Mouse (Mus musculus) lung, embryonic 14.5 days (tissue): ENCODE measurements around the gene 4930544D05Rik. TPM values are rescaled to one million over a fixed set of nuclear protein-coding genes. Genes with fewer than 3 reads are reported as not detected.

Experiments used
- ATAC-seq: fragments of 200-750 bp; cut with Nextera tagmentation; 2 replicates; pipeline ENCODE4 v1.8.0; 2017; ENCODE audit warnings: mild to moderate bottlenecking, moderate TSS enrichment, moderate library complexity; ENCODE audit not compliant: insufficient read depth
- DNase-seq: peaks from one replicate; pipeline ENCODE4 v3.0.0-alpha.2; 2015
- H3K27ac ChIP-seq: fragments of 300-500 bp; sonication (generic); 2 replicates; pipeline ENCODE4 v1.5.1; 2014; ENCODE audit warnings: low read depth, mild to moderate bottlenecking, moderate library complexity
- H3K27me3 ChIP-seq: fragments of 300-500 bp; sonication (generic); 2 replicates; pipeline ENCODE4 v1.6.1; 2014; ENCODE audit warnings: low read length, control low read depth; ENCODE audit not compliant: insufficient read depth
- H3K36me3 ChIP-seq: fragments of 300-500 bp; sonication (generic); 2 replicates; pipeline ENCODE4 v1.6.1; 2014; ENCODE audit warnings: control low read depth; ENCODE audit not compliant: insufficient read depth
- H3K4me1 ChIP-seq: fragments of 300-500 bp; sonication (generic); 2 replicates; pipeline ENCODE4 v1.6.1; 2014; ENCODE audit warnings: antibody characterized with exemption, control low read depth; ENCODE audit not compliant: insufficient read depth
- H3K4me2 ChIP-seq: fragments of 300-500 bp; sonication (generic); 2 replicates; pipeline ENCODE4 v1.6.1; 2014; ENCODE audit warnings: mild to moderate bottlenecking
- H3K4me3 ChIP-seq: fragments of 300-500 bp; sonication (generic); 2 replicates; pipeline ENCODE4 v1.5.1; 2014; ENCODE audit warnings: low read depth, low read length
- H3K9ac ChIP-seq: fragments of 300-500 bp; sonication (generic); 2 replicates; pipeline ENCODE4 v1.6.1; 2014
- H3K9me3 ChIP-seq: fragments of 300-500 bp; sonication (generic); 2 replicates; pipeline ENCODE4 v1.6.1; 2016; ENCODE audit warnings: low read depth, low read length, control low read depth
- CTCF ChIP-seq: IDR thresholded peaks from 2 replicates; pipeline ENCODE4 v1.5.1; 2016; ENCODE audit warnings: antibody characterized with exemption, low read depth
- WGBS: fragments of 180-500 bp; shearing (Covaris S2); extraction: QIAGEN DNeasy Blood & Tissue Kit; methylation state at CpG from one replicate; pipeline ENCODE4 v1.1.7; 2014; 5-methylcytosine and 5-hydroxymethylcytosine counted together
- polyA plus RNA-seq: library from polyadenylated mRNA; unstranded; fragments of >200 nt; fragmentation: Nextera tagmentation; extraction: Ambion mirVana; gene quantifications from 2 replicates; pipeline ENCODE4 v1.2.1, GENCODE M21; 2014

Gene 4930544D05Rik
- polyA plus RNA-seq, 1 experiment from 2014 or later: not detected

DNA sequence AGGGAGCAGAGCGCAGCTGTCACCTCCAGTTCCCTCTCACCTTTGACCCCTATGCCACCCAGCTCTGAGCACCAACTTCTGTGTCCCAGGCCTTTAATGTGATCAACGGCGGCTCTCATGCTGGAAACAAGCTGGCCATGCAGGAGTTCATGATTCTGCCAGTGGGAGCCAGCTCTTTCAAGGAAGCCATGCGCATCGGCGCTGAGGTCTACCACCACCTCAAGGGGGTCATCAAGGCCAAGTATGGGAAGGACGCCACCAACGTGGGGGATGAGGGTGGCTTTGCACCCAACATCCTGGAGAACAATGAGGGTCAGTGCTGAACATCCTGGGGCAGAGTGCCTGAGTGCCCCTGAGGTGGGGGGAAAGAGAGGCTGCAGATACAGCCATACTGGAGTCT is 44.9 kb downstream of the 4930544D05Rik start:
- ATAC-seq: no peak
- H3K9ac ChIP-seq: no peak overlapping the region

GRCm38 (mm10) chr11:70663101-70663500 is 47.5 kb downstream of the 4930544D05Rik start:
- no peak overlapping the region for H3K4me3 ChIP-seq
- H3K27ac ChIP-seq: no peak overlapping the region
- DNase-seq: no peak
- no peaks in the 10 kb centered on the region for H3K9me3 ChIP-seq
- H3K4me1 ChIP-seq: 0 out of 2 replicates have a peak, but pooled peaks cover 6% of the 10 kb centered on the region
- no peak for ATAC-seq
- peaks cover 69% of the 10 kb centered on the region for H3K36me3 ChIP-seq
- TF ChIP-seq CTCF: no peak
- no peaks in the 10 kb centered on the region for H3K27me3 ChIP-seq
- H3K4me2 ChIP-seq: no peak overlapping the region
- no peak overlapping the region for H3K9ac ChIP-seq
- WGBS: 91% methylated on average over 8 of the region's 8 CpGs

More for the DNA sequence above, 44.9 kb downstream of the 4930544D05Rik start:
- DNase-seq: no peak
- no peaks in the 10 kb centered on the region for H3K27me3 ChIP-seq
- H3K9me3 ChIP-seq: no peaks in the 10 kb centered on the region
- H3K4me2 ChIP-seq: no peak overlapping the region
- TF ChIP-seq CTCF: no peak
- 84% methylated on average over 8 of the region's 8 CpGs for WGBS
- H3K36me3 ChIP-seq: peaks cover 55% of the 10 kb centered on the region
- H3K27ac ChIP-seq: no peak overlapping the region
- no peak overlapping the region for H3K4me3 ChIP-seq
- peaks cover 22% of the 10 kb centered on the region for H3K4me1 ChIP-seq

DNA sequence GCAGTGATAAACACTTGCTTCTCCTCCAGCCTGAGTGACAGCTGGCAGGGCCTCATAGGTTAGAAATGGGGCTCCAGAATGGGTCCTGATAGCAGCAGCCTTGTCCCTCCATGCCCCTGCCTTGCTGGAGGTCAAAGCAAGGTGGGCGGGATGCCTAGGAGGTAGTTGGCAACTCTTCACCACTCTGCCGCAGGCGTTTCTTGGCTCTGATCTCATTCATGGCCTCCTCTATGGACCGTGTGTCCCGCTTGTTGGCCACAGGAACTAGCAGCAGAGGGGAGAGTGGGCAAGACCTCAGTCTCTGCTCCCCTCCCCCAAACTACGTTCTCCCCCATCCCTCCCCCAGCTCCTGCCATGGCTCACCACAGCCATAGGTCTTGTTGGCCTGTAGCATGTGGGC is 48.3 kb downstream of the 4930544D05Rik start:
- H3K4me1 ChIP-seq: 0 out of 2 replicates have a peak, but pooled peaks cover 4% of the 10 kb centered on the region
- H3K36me3 ChIP-seq: peaks cover 69% of the 10 kb centered on the region
- ATAC-seq: no peak
- no peak overlapping the region for H3K4me3 ChIP-seq
- H3K9ac ChIP-seq: no peak overlapping the region
- H3K9me3 ChIP-seq: no peaks in the 10 kb centered on the region
- no peak overlapping the region for H3K4me2 ChIP-seq
- TF ChIP-seq CTCF: no peak
- DNase-seq: no peak
- no peaks in the 10 kb centered on the region for H3K27me3 ChIP-seq
- 86% methylated on average over 6 of the region's 6 CpGs for WGBS
- H3K27ac ChIP-seq: no peak overlapping the region

DNA sequence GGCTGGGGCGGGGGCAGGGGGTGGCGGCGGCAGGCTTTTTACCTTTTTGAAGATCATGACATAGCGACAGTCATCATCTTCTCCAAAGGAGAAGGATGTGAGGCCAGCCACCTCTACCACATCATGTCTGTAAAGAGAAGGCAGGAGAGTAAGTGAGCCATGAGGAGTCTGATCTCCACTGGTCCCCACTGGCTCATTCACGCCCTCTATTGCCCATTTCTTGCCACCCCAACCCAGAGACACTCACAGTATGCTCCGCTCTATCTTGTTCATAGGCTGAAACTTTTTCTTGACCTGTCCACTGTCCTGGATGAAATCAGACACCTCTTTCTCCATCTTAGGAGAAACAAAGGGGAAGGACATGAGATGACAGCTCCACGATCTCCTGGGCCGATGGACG is 49.1 kb downstream of the 4930544D05Rik start:
- WGBS: 87% methylated on average over 9 of the region's 9 CpGs
- H3K27ac ChIP-seq: no peak overlapping the region
- H3K4me1 ChIP-seq: 0 out of 2 replicates have a peak, but pooled peaks cover 4% of the 10 kb centered on the region
- no peaks in the 10 kb centered on the region for H3K27me3 ChIP-seq
- TF ChIP-seq CTCF: no peak
- ATAC-seq: no peak
- peaks cover 65% of the 10 kb centered on the region for H3K36me3 ChIP-seq
- H3K4me3 ChIP-seq: no peak overlapping the region
- H3K4me2 ChIP-seq: no peak overlapping the region
- no peaks in the 10 kb centered on the region for H3K9me3 ChIP-seq
- DNase-seq: no peak
- no peak overlapping the region for H3K9ac ChIP-seq

Other genes with a start within 250 kb of the 4930544D05Rik start
- 44.4 and 46.5 TPM in 2 replicates for gene Pelp1, start 205.8 kb upstream of the 4930544D05Rik start, polyA plus RNA-seq
- 15.1 and 17.6 TPM in 2 replicates for gene Arrb2, start 183.2 kb upstream of the 4930544D05Rik start, polyA plus RNA-seq
- gene Med11, start 163.9 kb upstream of the 4930544D05Rik start, polyA plus RNA-seq: 43.0 and 47.9 TPM in 2 replicates
- 0.28 and 0.65 TPM in 2 replicates for gene Zmynd15, start 156.4 kb upstream of the 4930544D05Rik start, polyA plus RNA-seq
- gene Cxcl16, start 155.9 kb upstream of the 4930544D05Rik start, polyA plus RNA-seq: 4.9 and 5.8 TPM in 2 replicates
- gene Tm4sf5, start 110.6 kb upstream of the 4930544D05Rik start, polyA plus RNA-seq: 1.2 and 1.3 TPM in 2 replicates
- gene Vmo1, start 101.2 kb upstream of the 4930544D05Rik start, polyA plus RNA-seq: 0.38 TPM in 1 of 2 replicates, not detected in the other
- gene Gltpd2, start 96.7 kb upstream of the 4930544D05Rik start, polyA plus RNA-seq: 0.30 and 0.55 TPM in 2 replicates
- gene Psmb6, start 90.5 kb upstream of the 4930544D05Rik start, polyA plus RNA-seq: 778 and 813 TPM in 2 replicates
- gene Gm40193, start 82.9 kb upstream of the 4930544D05Rik start, polyA plus RNA-seq: not detected in 2 replicates
- gene Pld2, start 75.8 kb upstream of the 4930544D05Rik start, polyA plus RNA-seq: 5.9 and 6.4 TPM in 2 replicates
- 15.2 and 15.4 TPM in 2 replicates for gene Mink1, start 53.0 kb upstream of the 4930544D05Rik start, polyA plus RNA-seq
- not detected in 2 replicates for gene Chrne, start 3.4 kb downstream of the 4930544D05Rik start, polyA plus RNA-seq
- gene Gp1ba, start 23.3 kb downstream of the 4930544D05Rik start, polyA plus RNA-seq: 0.81 and 1.1 TPM in 2 replicates
- 97.0 and 98.8 TPM in 2 replicates for gene Rnf167, start 31.4 kb downstream of the 4930544D05Rik start, polyA plus RNA-seq
- 128 and 133 TPM in 2 replicates for gene Slc25a11, start 31.6 kb downstream of the 4930544D05Rik start, polyA plus RNA-seq
- 2,124 and 2,138 TPM in 2 replicates for gene Pfn1, start 38.8 kb downstream of the 4930544D05Rik start, polyA plus RNA-seq
- gene Eno3, start 41.4 kb downstream of the 4930544D05Rik start, polyA plus RNA-seq: 12.7 and 19.6 TPM in 2 replicates
- gene Spag7, start 53.6 kb downstream of the 4930544D05Rik start, polyA plus RNA-seq: 141 and 167 TPM in 2 replicates
- 15.3 and 16.2 TPM in 2 replicates for gene Camta2, start 72.3 kb downstream of the 4930544D05Rik start, polyA plus RNA-seq
- gene Inca1, start 84.3 kb downstream of the 4930544D05Rik start, polyA plus RNA-seq: 1.1 and 1.5 TPM in 2 replicates
- gene Kif1c, start 84.7 kb downstream of the 4930544D05Rik start, polyA plus RNA-seq: 12.4 and 13.7 TPM in 2 replicates
- gene Zfp3, start 148.4 kb downstream of the 4930544D05Rik start, polyA plus RNA-seq: 4.0 and 4.2 TPM in 2 replicates
- gene Scimp, start 196.7 kb downstream of the 4930544D05Rik start, polyA plus RNA-seq: not detected in 2 replicates
- gene Rabep1, start 228.9 kb downstream of the 4930544D05Rik start, polyA plus RNA-seq: 32.3 and 32.6 TPM in 2 replicates